Mouse (Mus musculus): Measurements from ENCODE around the gene Zap70. TPM values are rescaled to one million over a fixed set of nuclear protein-coding genes. Genes with fewer than 3 reads are reported as not detected.

Zap70 gene
- total RNA-seq (2021): 1 to 10 TPM; 4.0 to 5.0 TPM

DNA sequence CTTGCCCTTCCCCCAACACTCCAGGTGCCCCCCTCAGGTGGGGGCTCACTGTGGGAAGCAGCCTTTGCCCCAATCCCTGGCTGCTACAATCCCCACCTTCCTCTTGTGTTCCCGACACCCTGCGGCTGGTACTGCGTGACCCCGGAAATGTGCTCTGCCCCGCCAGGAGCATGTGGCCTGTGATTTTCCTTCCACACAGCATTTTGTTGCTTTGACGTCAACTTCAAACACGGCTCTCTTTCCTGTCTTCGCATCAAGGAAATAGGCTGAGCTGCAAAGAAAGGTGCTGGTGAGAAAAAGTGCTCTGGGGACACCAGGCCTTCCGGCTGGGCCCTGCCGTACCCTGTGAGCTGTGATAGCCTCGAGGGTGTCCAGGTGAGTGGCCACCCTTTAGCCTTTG is at the start of gene Zap70:
Zap70 (plus strand) TSS at position 231 of the 400 bp plus-strand sequence.
- DNase-seq: no peak

DNA sequence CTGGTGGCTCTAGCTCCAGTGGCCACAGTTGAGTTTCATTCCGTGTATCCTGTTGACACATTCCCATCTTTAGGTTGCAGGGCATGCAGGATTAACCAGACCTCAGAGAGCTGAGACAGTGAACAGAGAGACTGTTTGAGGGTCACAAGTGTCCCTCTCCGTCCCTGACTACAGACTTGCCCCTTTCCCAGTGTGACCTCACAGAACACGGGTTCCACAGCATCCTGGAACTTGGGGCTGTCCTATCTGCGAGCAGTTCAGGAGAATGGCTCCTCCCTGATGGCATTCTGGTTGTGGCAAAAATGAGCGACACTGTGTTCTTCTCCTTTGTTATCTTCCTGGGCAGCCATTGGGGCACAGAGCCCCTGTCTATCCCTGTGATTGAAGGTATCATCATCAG is 47.3 kb upstream of the Zap70 start, which contains the start of gene Actr1b:
Actr1b (minus strand) TSS at position 112 of the 400 bp plus-strand sequence.
- no peak for DNase-seq

DNA sequence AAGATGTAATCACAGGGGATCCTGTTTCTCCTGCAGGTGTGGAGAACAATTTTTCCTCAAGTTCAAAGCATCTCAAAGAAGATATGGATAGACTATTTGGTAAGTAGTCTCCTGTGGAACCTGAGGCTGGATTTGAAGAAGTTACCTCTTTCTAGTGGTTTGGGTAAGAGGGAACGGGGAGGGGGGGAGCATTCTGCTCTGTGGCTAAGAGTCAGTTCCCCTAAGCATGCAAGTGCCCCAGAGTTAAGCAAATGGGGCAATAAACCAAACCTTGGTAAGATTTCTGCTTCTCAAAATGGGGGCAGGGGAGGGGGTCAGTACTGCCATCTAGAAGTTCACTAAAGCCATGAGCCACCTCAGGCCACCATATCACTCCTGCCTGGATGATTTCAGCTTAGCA is 42.8 kb upstream of the Zap70 start:
- no peak for DNase-seq

GRCm38 (mm10) chr1:36723146-36724056 is 38.2 kb upstream of the Zap70 start:
- DNase-seq: no peak

GRCm38 (mm10) chr1:36724057-36724431 is 37.6 kb upstream of the Zap70 start:
- DNase-seq: no peak

DNA sequence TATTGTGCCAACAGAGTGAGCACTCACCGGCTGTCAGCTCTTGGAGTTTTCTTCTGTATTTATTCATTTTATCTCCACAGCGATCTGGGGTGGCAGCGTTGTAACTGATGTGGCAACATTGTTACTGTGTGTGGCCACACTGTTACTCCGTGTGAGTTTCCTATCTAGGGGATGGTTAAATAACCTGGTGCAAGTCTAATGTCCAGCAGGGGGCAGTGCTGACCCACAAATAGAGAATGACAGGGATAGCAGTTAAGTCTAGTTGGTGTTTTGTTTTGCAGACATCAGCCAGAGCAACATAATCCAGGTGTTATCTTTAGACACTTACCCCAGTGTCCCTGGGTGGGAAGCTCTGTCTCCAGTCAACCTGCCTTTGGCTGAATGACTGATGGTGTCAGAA is 24.3 kb upstream of the Zap70 start:
- DNase-seq: peak; percentile 71 to 79

GRCm38 (mm10) chr1:36739231-36739630 is 22.4 kb upstream of the Zap70 start:
- no peak for DNase-seq

DNA sequence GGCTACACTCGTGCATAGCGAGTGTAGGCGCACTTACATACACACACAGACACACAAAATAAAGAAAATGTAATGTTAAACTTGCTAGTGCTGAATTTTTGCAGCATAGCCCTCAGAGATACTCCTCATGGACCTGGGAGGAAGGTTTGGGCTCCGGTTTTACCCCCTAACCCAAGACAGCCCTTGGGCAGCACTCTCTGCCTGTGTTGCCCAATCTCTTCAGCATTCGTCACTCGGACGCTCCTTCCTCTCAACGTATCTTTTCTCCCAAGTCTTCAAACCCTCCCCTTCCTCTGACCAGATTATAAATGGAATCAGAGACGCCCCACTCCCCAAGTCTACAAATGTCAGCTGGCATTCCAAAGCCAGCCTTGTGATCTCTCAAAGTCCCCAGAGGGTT is 18.6 kb upstream of the Zap70 start:
- DNase-seq: no peak

DNA sequence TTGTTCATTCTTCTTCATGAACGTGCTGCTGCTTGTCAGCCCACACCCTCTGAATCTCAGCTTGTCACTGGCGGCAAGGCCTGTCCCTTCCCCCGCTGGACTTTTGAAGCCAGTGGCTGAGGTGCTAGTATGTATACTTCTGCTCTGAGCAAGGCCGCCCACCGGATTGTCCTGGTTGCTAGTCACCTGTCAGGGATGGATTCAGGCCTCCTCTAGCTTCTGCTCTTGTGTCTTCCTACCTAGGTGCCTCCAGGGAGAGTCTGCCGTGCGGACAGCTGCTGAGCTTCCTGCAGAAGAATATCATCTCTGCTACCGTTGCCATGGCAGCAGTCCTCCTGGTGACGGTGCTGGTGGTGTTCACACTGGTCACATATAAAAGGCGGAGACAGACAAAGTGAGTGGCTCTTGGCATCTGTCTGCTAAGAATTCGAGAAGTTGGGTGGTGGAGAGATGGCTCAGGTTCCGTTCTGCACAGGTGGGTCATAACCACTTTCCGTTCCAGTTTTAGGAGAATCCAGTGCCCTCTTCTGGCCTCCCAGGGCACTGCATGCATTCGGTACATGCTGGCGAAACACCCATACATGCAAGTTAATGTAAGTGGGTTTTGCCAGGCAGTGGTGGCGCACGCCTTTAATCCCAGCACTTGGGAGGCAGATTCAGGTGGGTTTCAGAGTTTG is 17.2 kb upstream of the Zap70 start:
- peak; percentile 67 to 71 for DNase-seq

GRCm38 (mm10) chr1:36745661-36746060 is 15.9 kb upstream of the Zap70 start:
- no peak for DNase-seq

- no peak for DNase-seq
Measured at GRCm38 (mm10) chr1:36746452-36746851, 15.1 kb upstream of the Zap70 start.

DNA sequence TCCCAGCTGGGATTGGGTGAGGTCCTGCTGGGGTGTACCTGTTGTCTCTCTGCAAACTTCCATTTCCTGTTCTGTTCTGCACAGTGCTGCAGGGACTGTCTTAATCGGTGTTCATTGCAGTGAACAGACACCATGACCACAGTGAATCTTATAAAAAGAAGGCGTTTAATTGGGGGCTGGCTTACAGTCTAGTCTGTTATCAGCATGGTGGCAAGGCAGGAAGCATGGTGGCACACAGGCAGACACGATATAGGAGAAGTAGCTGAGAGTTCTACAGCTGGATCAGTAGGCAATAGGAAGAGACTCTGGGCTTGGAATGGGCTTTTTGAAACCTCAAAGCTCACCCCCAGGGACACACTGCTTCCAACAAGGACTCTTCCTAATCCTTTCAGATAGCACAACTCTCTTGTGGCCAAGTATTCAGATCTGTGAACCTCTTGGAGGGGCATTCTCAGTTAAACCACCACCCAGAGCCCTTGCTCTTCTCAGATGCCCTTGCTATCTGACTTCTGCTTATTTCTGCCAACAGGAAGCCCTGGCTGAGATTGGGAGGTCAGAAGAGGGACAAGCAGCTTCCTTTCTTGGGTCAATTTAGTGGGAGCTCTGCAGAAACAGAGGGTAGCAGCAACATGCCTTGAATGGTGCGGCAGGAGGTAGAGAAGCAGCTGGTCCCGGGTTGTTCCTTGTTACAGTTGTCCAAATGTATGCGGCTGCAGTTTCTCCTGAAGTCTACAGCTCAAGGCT is 7.5 kb upstream of the Zap70 start:
- no peak for DNase-seq

DNA sequence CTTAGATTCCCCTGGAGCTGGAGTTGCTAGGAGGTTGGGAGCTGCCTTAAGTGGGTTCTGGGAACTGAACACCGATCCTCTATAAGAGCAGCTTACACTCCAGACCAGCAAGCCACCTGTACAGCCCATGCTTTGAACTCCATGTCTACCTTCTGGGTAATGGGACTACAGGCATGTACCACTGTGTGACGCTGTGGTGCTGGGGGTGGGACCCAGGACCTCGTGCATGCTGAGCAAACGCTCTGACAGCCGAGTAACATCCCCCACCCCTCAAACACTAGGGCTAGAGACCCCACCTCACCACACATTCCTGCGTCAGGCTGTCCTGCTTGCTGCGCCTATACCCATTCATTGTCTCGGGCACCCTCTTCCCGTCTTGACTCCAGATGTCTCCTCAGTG is 3.0 kb upstream of the Zap70 start:
- DNase-seq: no peak

GRCm38 (mm10) chr1:36759076-36759475 is 2.5 kb upstream of the Zap70 start:
- no peak for DNase-seq

DNA sequence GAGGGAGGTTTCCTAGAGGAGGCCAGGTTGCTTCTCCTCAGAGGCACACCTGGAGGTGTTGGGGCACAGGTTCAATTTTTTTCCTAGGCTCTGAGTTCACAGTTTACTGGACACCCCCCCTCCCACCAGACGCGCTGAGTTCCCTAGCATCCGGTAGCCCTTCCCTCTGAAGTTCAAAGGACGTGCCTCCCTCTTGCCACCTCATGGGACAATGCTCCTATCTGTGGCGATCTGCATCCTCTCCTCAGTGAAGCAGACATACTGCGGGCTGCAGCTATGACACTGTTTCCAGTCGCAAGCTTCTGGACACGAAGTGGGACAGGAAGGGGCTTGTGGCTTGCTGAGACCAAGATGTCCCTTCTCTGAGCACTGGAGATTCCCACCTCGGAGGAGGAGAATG is 1.2 kb upstream of the Zap70 start:
- DNase-seq: no peak

- no peak for DNase-seq
Measured at GRCm38 (mm10) chr1:36761061-36761460, 537 bp upstream of the Zap70 start.

GRCm38 (mm10) chr1:36766431-36767205 is 5.0 kb downstream of the Zap70 start:
- no peak for DNase-seq

GRCm38 (mm10) chr1:36767321-36767720 is 5.7 kb downstream of the Zap70 start:
- no peak for DNase-seq

- no peak for DNase-seq
Measured at GRCm38 (mm10) chr1:36768786-36769185, 7.2 kb downstream of the Zap70 start.

- no peak for DNase-seq
Measured at GRCm38 (mm10) chr1:36769951-36770350, 8.4 kb downstream of the Zap70 start.

- DNase-seq: no peak
Measured at GRCm38 (mm10) chr1:36770998-36771397, 9.4 kb downstream of the Zap70 start.
